Mouse (Mus musculus) liver, embryonic 13.5 days (tissue): Measurements from ENCODE around the gene Tas2r115. TPM values are rescaled to one million over a fixed set of nuclear protein-coding genes. Genes with fewer than 3 reads are reported as not detected.
"Not testable (repeated sequence)": the region's sequence is repeated elsewhere in the genome, so short reads cannot be mapped to it uniquely, and the experiment has no call there.

Experiments used
- ATAC-seq: fragments of 200-750 bp; cut with Nextera tagmentation; 2 replicates; pipeline ENCODE4 v1.8.0; 2017; ENCODE audit warnings: low read depth, mild to moderate bottlenecking, moderate number of reproducible peaks, moderate library complexity
- DNase-seq: peaks from one replicate; pipeline ENCODE4 v3.0.0; 2022
- H3K27ac ChIP-seq: fragments of 300-500 bp; sonication (generic); 2 replicates; pipeline ENCODE4 v1.5.1; 2015; ENCODE audit warnings: moderate library complexity, mild to moderate bottlenecking, inconsistent platforms
- H3K27me3 ChIP-seq: fragments of 300-500 bp; sonication (generic); 2 replicates; pipeline ENCODE4 v1.6.1; 2015; ENCODE audit warnings: mild to moderate bottlenecking, inconsistent platforms
- H3K36me3 ChIP-seq: fragments of 300-500 bp; sonication (generic); 2 replicates; pipeline ENCODE4 v1.6.1; 2015; ENCODE audit warnings: mild to moderate bottlenecking, inconsistent platforms
- H3K4me1 ChIP-seq: fragments of 300-500 bp; sonication (generic); replicated peaks from 2 replicates; pipeline ENCODE4 v1.6.1; 2015; ENCODE audit warnings: inconsistent platforms
- H3K4me2 ChIP-seq: fragments of 300-500 bp; sonication (generic); 2 replicates; pipeline ENCODE4 v1.6.1; 2015; ENCODE audit warnings: inconsistent platforms, mild to moderate bottlenecking, moderate library complexity
- H3K4me3 ChIP-seq: fragments of 300-500 bp; sonication (generic); replicated peaks from 2 replicates; pipeline ENCODE4 v1.5.1; 2015; ENCODE audit warnings: mild to moderate bottlenecking, inconsistent platforms
- H3K9ac ChIP-seq: fragments of 300-500 bp; sonication (generic); 2 replicates; pipeline ENCODE4 v1.6.1; 2015; ENCODE audit warnings: mild to moderate bottlenecking, inconsistent platforms
- H3K9me3 ChIP-seq: fragments of 300-500 bp; sonication (generic); replicated peaks from 2 replicates; pipeline ENCODE4 v1.6.1; 2016; ENCODE audit warnings: inconsistent platforms
- WGBS: fragments of 180-500 bp; shearing (Covaris S2); methylation state at CpG from one replicate; pipeline ENCODE4 v1.1.7; 2015; ENCODE audit not compliant: insufficient replicate concordance; 5-methylcytosine and 5-hydroxymethylcytosine counted together
- polyA plus RNA-seq: library from polyadenylated mRNA; unstranded; fragments of >200 nt; fragmentation: Nextera tagmentation; extraction: Ambion mirVana; gene quantifications from 2 replicates; pipeline ENCODE4 v1.2.1, GENCODE M21; 2015

Tas2r115 gene
- polyA plus RNA-seq, result not detected in 2 replicates

DNA sequence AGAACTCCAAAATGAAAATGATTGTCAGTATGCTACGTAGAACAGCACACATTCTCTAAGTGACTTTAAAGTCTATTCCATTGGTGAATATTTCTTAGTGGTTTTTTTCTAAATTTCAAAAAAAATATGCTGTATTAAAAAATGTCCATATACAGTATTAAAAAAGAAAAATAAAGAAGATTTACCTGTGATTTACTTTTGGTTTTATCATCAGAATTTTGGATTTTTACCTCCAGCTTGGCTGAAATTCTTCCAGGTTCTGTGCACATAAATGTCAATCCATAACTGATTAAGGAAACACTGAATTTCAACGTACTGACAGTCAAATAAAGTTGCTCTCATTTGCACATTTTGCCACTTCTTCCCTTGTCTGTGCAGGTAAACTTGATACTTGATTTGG is at the start of gene Tas2r115:
Gene Tas2r115, minus strand, starts transcription at position 101 of the 400 bp plus-strand sequence.
- Histone ChIP-seq H3K27ac (no peak within 1 kb of the TSS), H3K36me3 (no peaks in the 10 kb centered on the region), H3K27me3 (no peaks in the 10 kb centered on the region), H3K4me3 (no peak within 1 kb of the TSS), H3K4me2 (no peak within 1 kb of the TSS), H3K9me3 (no peaks in the 10 kb centered on the region), H3K9ac (no peak within 1 kb of the TSS), H3K4me1 (no peaks in the 10 kb centered on the region)
- ATAC-seq (no peak), DNase-seq (no peak)
- 48% methylated on average over 2 of the region's 2 CpGs for WGBS

DNA sequence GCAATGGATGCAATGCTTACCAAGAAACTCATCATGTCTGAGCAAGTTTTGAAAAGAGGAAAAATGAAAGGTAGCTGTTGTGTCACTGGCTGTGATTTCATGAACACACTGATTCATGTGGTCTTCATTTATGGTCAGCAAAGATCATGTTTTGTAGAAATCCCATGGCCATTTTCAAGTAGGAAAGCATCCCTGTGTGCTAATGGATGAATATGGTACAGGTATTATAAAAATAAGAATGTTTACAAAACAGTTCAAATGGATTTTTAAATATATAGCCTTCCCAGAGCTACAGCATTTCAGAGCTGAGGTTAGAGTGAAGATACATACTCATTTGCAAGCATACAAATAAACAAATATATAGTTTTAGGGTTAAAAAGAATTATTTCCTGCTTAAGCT is 40.2 kb upstream of the Tas2r115 start, which contains the start of gene Tas2r136:
Gene Tas2r136, minus strand, starts transcription at position 101 of the 400 bp plus-strand sequence.
- DNase-seq, result no peak
- no peak for ATAC-seq
- H3K27me3 ChIP-seq, result no peaks in the 10 kb centered on the region
- H3K36me3 ChIP-seq, result no peaks in the 10 kb centered on the region
- no peak within 1 kb of the TSS for H3K27ac ChIP-seq
- no peak within 1 kb of the TSS for H3K4me3 ChIP-seq
- H3K4me2 ChIP-seq, result no peak within 1 kb of the TSS
- H3K9ac ChIP-seq, result no peak within 1 kb of the TSS
- H3K4me1 ChIP-seq, result no peaks in the 10 kb centered on the region
- no peaks in the 10 kb centered on the region for H3K9me3 ChIP-seq

DNA sequence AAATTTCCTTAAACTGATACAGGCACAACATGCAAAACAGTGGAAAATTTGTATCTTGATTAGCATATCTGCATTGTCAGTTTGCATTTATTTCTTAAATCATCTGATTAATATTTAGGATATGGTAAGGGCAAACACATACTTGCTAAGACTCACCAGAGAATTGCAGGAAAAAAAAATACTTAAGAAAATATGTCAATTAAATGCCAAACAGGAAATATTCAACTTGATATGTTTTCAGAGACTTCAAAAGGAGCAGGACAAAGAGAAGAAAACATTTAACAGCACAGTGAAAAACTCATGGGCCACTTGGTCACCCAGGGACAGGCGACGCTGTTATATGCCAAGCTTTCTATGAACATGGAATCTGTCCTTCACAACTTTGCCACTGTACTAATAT is 24.0 kb upstream of the Tas2r115 start, which contains the start of gene Tas2r102:
Gene Tas2r102, plus strand, starts transcription at position 301 of the 400 bp plus-strand sequence.
- no peak for ATAC-seq
- no peak for DNase-seq
- Histone ChIP-seq H3K4me3 (no peak within 1 kb of the TSS), H3K9ac (no peak within 1 kb of the TSS), H3K4me2 (no peak within 1 kb of the TSS), H3K9me3 (no peaks in the 10 kb centered on the region), H3K27ac (no peak within 1 kb of the TSS), H3K36me3 (no peaks in the 10 kb centered on the region), H3K4me1 (no peaks in the 10 kb centered on the region), H3K27me3 (no peaks in the 10 kb centered on the region)
- WGBS, result 73% methylated on average over 2 of the region's 2 CpGs

DNA sequence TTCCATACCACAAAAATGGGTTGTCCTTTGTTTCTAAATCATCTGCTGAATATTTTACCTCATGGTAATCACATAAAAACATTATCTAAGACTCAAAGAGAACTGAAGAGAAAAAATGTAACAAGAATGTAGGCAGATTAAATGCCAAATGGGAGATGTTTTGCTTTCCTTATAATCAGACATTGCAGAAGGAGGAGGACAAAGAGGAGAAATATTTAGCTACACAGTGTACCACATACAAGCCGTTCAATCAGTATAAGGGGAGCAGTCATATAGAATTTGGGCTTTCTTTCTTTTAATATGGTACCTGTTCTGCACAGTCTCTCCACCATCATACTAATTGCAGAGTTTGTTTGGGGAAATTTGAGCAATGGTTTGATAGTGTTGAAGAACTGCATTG is 16.6 kb upstream of the Tas2r115 start, which contains the start of gene Tas2r124:
Gene Tas2r124, plus strand, starts transcription at position 301 of the 400 bp plus-strand sequence.
- no peak within 1 kb of the TSS for H3K4me3 ChIP-seq
- H3K27ac ChIP-seq, result no peak within 1 kb of the TSS
- no peaks in the 10 kb centered on the region for H3K36me3 ChIP-seq
- no peaks in the 10 kb centered on the region for H3K27me3 ChIP-seq
- no peaks in the 10 kb centered on the region for H3K9me3 ChIP-seq
- no peak within 1 kb of the TSS for H3K9ac ChIP-seq
- ATAC-seq (no peak), DNase-seq (no peak)
- H3K4me2 ChIP-seq, result no peak within 1 kb of the TSS
- no peaks in the 10 kb centered on the region for H3K4me1 ChIP-seq
- 55% methylated on average over 1 of the region's 1 CpGs for WGBS

DNA sequence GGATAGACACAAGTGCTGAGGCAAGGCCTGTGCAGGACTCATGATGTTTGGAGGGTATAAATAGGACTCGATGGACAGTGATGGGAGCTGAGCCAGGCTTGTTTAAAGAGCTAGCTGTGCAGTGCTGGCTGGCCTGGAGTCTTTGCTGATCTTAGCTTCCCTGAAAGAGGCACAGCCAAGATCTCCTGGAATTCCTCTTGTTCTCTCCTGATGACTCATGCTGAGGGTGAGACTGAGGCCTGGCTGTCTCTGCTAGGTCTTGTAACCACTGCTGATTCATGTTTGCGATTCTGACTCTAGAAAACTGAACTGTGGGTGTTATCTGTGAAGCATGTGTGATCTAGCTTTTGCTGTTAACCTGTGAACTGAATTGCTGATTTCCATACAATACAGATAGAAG is 12.4 kb upstream of the Tas2r115 start:
- WGBS, result 66% methylated on average over 2 of the region's 2 CpGs
- DNase-seq (no peak), ATAC-seq (no peak)
- H3K36me3 ChIP-seq, result no peaks in the 10 kb centered on the region
- H3K4me2 ChIP-seq, result no peak overlapping the region
- H3K4me3 ChIP-seq, result no peak overlapping the region
- no peak overlapping the region for H3K27ac ChIP-seq
- no peaks in the 10 kb centered on the region for H3K9me3 ChIP-seq
- H3K9ac ChIP-seq, result no peak overlapping the region
- H3K4me1 ChIP-seq, result no peaks in the 10 kb centered on the region
- H3K27me3 ChIP-seq, result no peaks in the 10 kb centered on the region

DNA sequence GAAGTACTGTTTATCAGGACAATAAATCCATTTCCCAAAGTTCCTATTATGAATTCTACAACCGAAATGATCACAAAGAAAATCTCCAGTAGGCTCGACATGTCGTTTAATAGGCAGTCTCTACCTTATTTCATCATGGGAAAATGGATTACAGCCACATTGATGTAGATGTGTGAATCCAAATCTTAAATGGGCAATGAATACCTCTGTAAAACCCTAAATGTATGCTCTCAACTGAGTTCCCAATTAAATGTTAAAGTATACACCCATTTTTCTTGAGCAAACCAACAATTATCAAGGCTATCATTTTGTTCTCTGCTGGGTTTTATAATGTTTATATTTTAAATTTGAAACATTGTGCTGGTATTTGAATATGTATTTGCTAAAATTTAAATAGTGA is 26.0 kb downstream of the Tas2r115 start, which contains the start of gene Tas2r122:
Gene Tas2r122, minus strand, starts transcription at position 101 of the 400 bp plus-strand sequence.
- no peaks in the 10 kb centered on the region for H3K27me3 ChIP-seq
- WGBS, result 61% methylated on average over 3 of the region's 3 CpGs

DNA sequence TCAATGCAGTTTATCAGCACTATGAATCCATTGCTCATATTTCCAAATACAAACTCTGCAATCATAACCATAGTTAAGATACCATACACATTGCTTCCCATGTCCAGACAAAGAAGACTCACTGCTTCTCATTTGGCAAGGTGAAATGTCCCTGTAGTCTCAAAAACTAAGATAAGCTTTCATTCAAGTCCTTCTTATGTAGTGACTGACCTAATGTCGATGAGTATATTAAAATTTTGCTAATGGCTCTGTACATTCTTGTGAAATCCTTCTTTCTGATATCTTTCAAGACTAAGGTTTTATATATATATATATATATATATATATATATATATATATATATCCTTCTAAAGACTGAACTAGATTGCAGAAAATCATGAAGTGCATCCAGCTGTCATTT is 36.9 kb downstream of the Tas2r115 start, which contains the start of gene Tas2r121:
Gene Tas2r121, minus strand, starts transcription at position 101 of the 400 bp plus-strand sequence.
- 46% methylated on average over 1 of the region's 1 CpGs for WGBS
- Histone ChIP-seq H3K4me1 (no peaks in the 10 kb centered on the region), H3K27ac (no peak within 1 kb of the TSS), H3K9me3 (0 out of 2 replicates have a peak, but pooled peaks cover 2% of the 10 kb centered on the region), H3K9ac (no peak within 1 kb of the TSS), H3K4me2 (no peak within 1 kb of the TSS), H3K36me3 (no peaks in the 10 kb centered on the region), H3K27me3 (no peaks in the 10 kb centered on the region), H3K4me3 (no peak within 1 kb of the TSS)
- DNase-seq, result no peak
- no peak for ATAC-seq

More for the DNA sequence above, 26.0 kb downstream of the Tas2r115 start, which contains the start of gene Tas2r122:
- no peaks in the 10 kb centered on the region; the same call in 1 of the 2 replicates for H3K9me3 ChIP-seq
- no peak within 1 kb of the TSS for H3K4me2 ChIP-seq
- H3K9ac ChIP-seq, result no peak within 1 kb of the TSS
- no peaks in the 10 kb centered on the region for H3K4me1 ChIP-seq
- H3K4me3 ChIP-seq, result no peak within 1 kb of the TSS
- H3K36me3 ChIP-seq, result no peaks in the 10 kb centered on the region
- ATAC-seq (no peak), DNase-seq (no peak)
- H3K27ac ChIP-seq, result no peak within 1 kb of the TSS

DNA sequence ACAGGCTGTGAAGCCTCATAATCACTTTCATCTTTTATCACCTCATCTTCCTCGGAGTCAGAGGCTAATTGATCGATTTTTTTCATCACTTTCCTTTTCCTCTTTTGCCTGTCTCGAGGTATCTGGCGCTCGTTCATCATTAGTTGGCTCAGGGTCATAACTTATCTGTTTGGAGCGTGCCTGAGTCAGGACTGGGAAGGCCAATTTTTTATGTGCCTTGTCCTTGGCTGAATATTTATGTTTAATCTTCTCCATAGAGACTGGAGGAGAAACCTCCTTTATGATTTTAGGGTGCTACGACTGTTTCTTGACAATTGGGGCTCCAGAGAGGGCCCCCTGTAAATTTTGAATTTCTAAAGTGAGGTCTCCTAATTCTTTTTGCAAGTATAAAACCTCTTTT is 46.2 kb downstream of the Tas2r115 start:
- H3K4me1 ChIP-seq, H3K27ac ChIP-seq, H3K9me3 ChIP-seq, H3K27me3 ChIP-seq, ATAC-seq, H3K4me3 ChIP-seq, H3K9ac ChIP-seq, DNase-seq, H3K4me2 ChIP-seq, H3K36me3 ChIP-seq: not testable (repeated sequence)
- WGBS, result 68% methylated on average over 7 of the region's 7 CpGs

Other genes with a start within 250 kb of the Tas2r115 start
- not detected in 2 replicates for gene Prh1, start 168.2 kb downstream of the Tas2r115 start, polyA plus RNA-seq
- not detected in 2 replicates for gene Prp2, start 142.1 kb downstream of the Tas2r115 start, polyA plus RNA-seq
- gene A630073D07Rik, start 86.5 kb downstream of the Tas2r115 start, polyA plus RNA-seq, result not detected in 2 replicates
- not detected in 2 replicates for gene Tas2r120, start 81.1 kb downstream of the Tas2r115 start, polyA plus RNA-seq
- gene Tas2r121, start 37.0 kb downstream of the Tas2r115 start, polyA plus RNA-seq, result not detected in 2 replicates
- gene Tas2r122, start 26.1 kb downstream of the Tas2r115 start, polyA plus RNA-seq, result not detected in 2 replicates
- not detected in 2 replicates for gene Tas2r124, start 16.7 kb upstream of the Tas2r115 start, polyA plus RNA-seq
- not detected in 2 replicates for gene Tas2r102, start 24.1 kb upstream of the Tas2r115 start, polyA plus RNA-seq
- gene Tas2r136, start 40.1 kb upstream of the Tas2r115 start, polyA plus RNA-seq, result not detected in 2 replicates
- not detected in 2 replicates for gene Tas2r117, start 64.8 kb upstream of the Tas2r115 start, polyA plus RNA-seq
- gene Tas2r123, start 109.1 kb upstream of the Tas2r115 start, polyA plus RNA-seq, result not detected in 2 replicates
- not detected in 2 replicates for gene Tas2r116, start 117.4 kb upstream of the Tas2r115 start, polyA plus RNA-seq
- not detected in 2 replicates for gene Tas2r110, start 130.0 kb upstream of the Tas2r115 start, polyA plus RNA-seq
- gene Tas2r113, start 155.0 kb upstream of the Tas2r115 start, polyA plus RNA-seq, result not detected in 2 replicates
- gene Tas2r125, start 171.6 kb upstream of the Tas2r115 start, polyA plus RNA-seq, result not detected in 2 replicates
- not detected in 2 replicates for gene Tas2r129, start 213.1 kb upstream of the Tas2r115 start, polyA plus RNA-seq
- gene Tas2r131, start 219.9 kb upstream of the Tas2r115 start, polyA plus RNA-seq, result not detected in 2 replicates
- not detected in 2 replicates for gene Tas2r109, start 242.9 kb upstream of the Tas2r115 start, polyA plus RNA-seq